Mouse (Mus musculus): ENCODE measurements at regions not wholly inside any gene's neighbourhood (a gene's known extent, or its start where the extent isn't known, plus 50 kb on each side); places are given as distances from the start of the nearest gene placed in this dataset.

GRCm38 (mm10) chr17:14610791-14611522 is 83.1 kb downstream of the Thbs2 start:
- DNase-seq (ENCODE audit: low spot score in 2 of 2): no peak

GRCm38 (mm10) chr17:14608845-14609244 is 85.2 kb downstream of the Thbs2 start:
- DNase-seq (ENCODE audit: low spot score in 2 of 2): no peak

GRCm38 (mm10) chr17:14606356-14606989 is 87.6 kb downstream of the Thbs2 start:
- DNase-seq (ENCODE audit: low spot score in 2 of 2): no peak

- DNase-seq (ENCODE audit: low spot score in 2 of 2): no peak
These were observed 94.4 kb downstream of the Thbs2 start for GRCm38 (mm10) chr17:14599681-14600080.

GRCm38 (mm10) chr17:14596470-14596869 is 97.6 kb downstream of the Thbs2 start:
- peak in 1 of 2 experiments; percentile 12 for DNase-seq (ENCODE audit: low spot score in 2 of 2)

GRCm38 (mm10) chr17:14595525-14595924 is 98.5 kb downstream of the Thbs2 start:
- no peak for DNase-seq (ENCODE audit: low spot score in 2 of 2)

- DNase-seq (ENCODE audit: low spot score in 2 of 2): peak in 1 of 2 experiments; percentile 11
These were observed 105.8 kb downstream of the Thbs2 start for GRCm38 (mm10) chr17:14588086-14588817.

GRCm38 (mm10) chr17:14579671-14580070 is 114.4 kb downstream of the Thbs2 start:
- DNase-seq (ENCODE audit: low spot score in 2 of 2): no peak

GRCm38 (mm10) chr17:14578721-14579120 is 115.3 kb downstream of the Thbs2 start:
- no peak for DNase-seq (ENCODE audit: low spot score in 2 of 2)

GRCm38 (mm10) chr17:14578194-14578593 is 115.8 kb downstream of the Thbs2 start:
- DNase-seq (ENCODE audit: low spot score in 2 of 2): no peak

GRCm38 (mm10) chr17:14576159-14576558 is 117.9 kb downstream of the Thbs2 start:
- no peak for DNase-seq (ENCODE audit: low spot score in 2 of 2)

- no peak for DNase-seq (ENCODE audit: low spot score in 2 of 2)
These were observed 122.9 kb downstream of the Thbs2 start for GRCm38 (mm10) chr17:14571143-14571542.

GRCm38 (mm10) chr17:14570266-14570775 is 123.7 kb downstream of the Thbs2 start:
- DNase-seq (ENCODE audit: low spot score in 2 of 2): no peak

GRCm38 (mm10) chr17:14562191-14562590 is 131.8 kb downstream of the Thbs2 start:
- DNase-seq (ENCODE audit: low spot score in 2 of 2): no peak

- no peak for DNase-seq (ENCODE audit: low spot score in 2 of 2)
These were observed 136.8 kb downstream of the Thbs2 start for GRCm38 (mm10) chr17:14557214-14557613.

GRCm38 (mm10) chr17:14553195-14553594 is 140.8 kb downstream of the Thbs2 start:
- DNase-seq (ENCODE audit: low spot score in 2 of 2): no peak

- no peak for DNase-seq (ENCODE audit: low spot score in 2 of 2)
These were observed 142.0 kb downstream of the Thbs2 start for GRCm38 (mm10) chr17:14552081-14552480.

GRCm38 (mm10) chr17:14551610-14552009 is 142.4 kb downstream of the Thbs2 start:
- DNase-seq (ENCODE audit: low spot score in 2 of 2): no peak

- DNase-seq (ENCODE audit: low spot score in 2 of 2): peak; percentile 26 to 78
These were observed 148.1 kb downstream of the Thbs2 start for GRCm38 (mm10) chr17:14545822-14546473.

GRCm38 (mm10) chr17:14544343-14545002 is 149.6 kb downstream of the Thbs2 start:
- no peak for DNase-seq (ENCODE audit: low spot score in 2 of 2)

- DNase-seq (ENCODE audit: low spot score in 2 of 2): no peak
These were observed 153.0 kb downstream of the Thbs2 start for GRCm38 (mm10) chr17:14541035-14541434.
